Mouse (Mus musculus) cerebral cortex, adult 2 months (tissue): ENCODE measurements around the gene Gm2897.

Experiments
- WGBS: fragments of 180-500 bp; shearing (Covaris S2); methylation state at CpG from one replicate; pipeline ENCODE4 v1.1.7; 2018; 5-methylcytosine and 5-hydroxymethylcytosine counted together

The Gm2897 gene

GRCm38 (mm10) chr14:3048727-3049512 lies at the start of gene Gm2897:
Gene Gm2897 (plus strand): TSS chr14:3049285.
- WGBS = 5% methylated on average over 24 of the region's 40 CpGs

GRCm38 (mm10) chr14:3029702-3030101 lies 19.4 kb upstream of the Gm2897 start, which contains the start of gene Gm2888:
Gene Gm2888 (plus strand): TSS chr14:3030002.
- WGBS = 83% methylated on average over 3 of the region's 3 CpGs

GRCm38 (mm10) chr14:3049513-3049800 lies 372 bp downstream of the Gm2897 start:
- WGBS = 2% methylated on average over 20 of the region's 20 CpGs

- WGBS = 5% methylated on average over 6 of the region's 8 CpGs
Measured at GRCm38 (mm10) chr14:3050087-3050486, 1.0 kb downstream of the Gm2897 start.

DNA sequence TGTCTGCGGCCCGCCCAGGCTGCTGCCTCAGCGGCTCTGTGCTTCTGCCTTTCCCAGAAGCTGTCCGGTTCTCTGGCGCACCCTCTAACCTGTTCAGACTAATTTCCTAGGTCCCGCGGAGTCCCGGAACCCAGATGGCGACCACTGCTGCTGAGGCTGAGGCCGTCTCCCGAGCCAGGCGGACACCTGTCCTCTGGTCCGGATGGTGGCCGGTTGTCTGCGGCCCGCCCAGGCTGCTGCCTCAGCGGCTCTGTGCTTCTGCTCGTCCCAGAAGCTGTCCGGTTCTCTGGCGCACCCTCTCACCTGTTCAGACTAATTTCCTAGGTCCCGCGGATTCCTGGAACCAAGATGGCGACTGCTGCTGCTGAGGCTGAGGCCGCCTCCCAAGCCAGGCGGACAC lies 67.0 kb downstream of the Gm2897 start:
- WGBS = 93% methylated on average over 25 of the region's 25 CpGs
